Mouse (Mus musculus) hindbrain, embryonic 11.5 days (tissue): Measurements from ENCODE around the gene Slc30a6. TPM values are rescaled to one million over a fixed set of nuclear protein-coding genes. Genes with fewer than 3 reads are reported as not detected.
"Not testable (repeated sequence)": the region's sequence is repeated elsewhere in the genome, so short reads cannot be mapped to it uniquely, and the experiment has no call there.

Experiments used
- ATAC-seq: fragments of 200-750 bp; cut with Nextera tagmentation; 2 replicates; pipeline ENCODE4 v1.8.0; 2017; ENCODE audit warnings: mild to moderate bottlenecking, moderate TSS enrichment, moderate library complexity; ENCODE audit not compliant: low FRiP score
- DNase-seq: peaks from one replicate; pipeline ENCODE4 v3.0.0-alpha.2; 2015; ENCODE audit warnings: low spot score
- H3K27ac ChIP-seq: fragments of 300-500 bp; sonication (generic); 2 replicates; pipeline ENCODE4 v1.5.1; 2014; ENCODE audit warnings: mild to moderate bottlenecking, low read depth, low read length
- H3K27me3 ChIP-seq: fragments of 300-500 bp; sonication (generic); 2 replicates; pipeline ENCODE4 v1.6.1; 2014; ENCODE audit warnings: mild to moderate bottlenecking, low read length, moderate library complexity, mixed read lengths; ENCODE audit not compliant: control insufficient read depth, insufficient read depth
- H3K36me3 ChIP-seq: fragments of 300-500 bp; sonication (generic); 2 replicates; pipeline ENCODE4 v1.6.1; 2014; ENCODE audit warnings: mild to moderate bottlenecking, low read length, moderate library complexity, mixed read lengths; ENCODE audit not compliant: control insufficient read depth, insufficient read depth
- H3K4me1 ChIP-seq: fragments of 300-500 bp; sonication (generic); replicated peaks from 2 replicates; pipeline ENCODE4 v1.6.1; 2014; ENCODE audit warnings: low read length, mixed read lengths; ENCODE audit not compliant: control insufficient read depth, insufficient read depth
- H3K4me2 ChIP-seq: fragments of 300-500 bp; sonication (generic); replicated peaks from 2 replicates; pipeline ENCODE4 v1.6.1; 2014; ENCODE audit warnings: mild to moderate bottlenecking, low read depth, low read length
- H3K4me3 ChIP-seq: fragments of 300-500 bp; sonication (generic); 2 replicates; pipeline ENCODE4 v1.5.1; 2014; ENCODE audit warnings: low read depth, low read length
- H3K9ac ChIP-seq: fragments of 300-500 bp; sonication (generic); 2 replicates; pipeline ENCODE4 v1.6.1; 2014; ENCODE audit warnings: low read depth, low read length
- H3K9me3 ChIP-seq: fragments of 300-500 bp; sonication (generic); 2 replicates; pipeline ENCODE4 v1.6.1; 2016; ENCODE audit warnings: low read length; ENCODE audit not compliant: control insufficient read depth
- WGBS: fragments of 180-500 bp; shearing (Covaris S2); extraction: QIAGEN DNeasy Blood & Tissue Kit; methylation state at CpG from one replicate; pipeline ENCODE4 v1.1.7; 2014; 5-methylcytosine and 5-hydroxymethylcytosine counted together
- polyA plus RNA-seq: library from polyadenylated mRNA; unstranded; fragments of >200 nt; fragmentation: Nextera tagmentation; extraction: Ambion mirVana; gene quantifications from 2 replicates; pipeline ENCODE4 v1.2.1, GENCODE M21; 2014

Gene Slc30a6
- polyA plus RNA-seq, 1 experiment from 2014 or later: 30.0 TPM

DNA sequence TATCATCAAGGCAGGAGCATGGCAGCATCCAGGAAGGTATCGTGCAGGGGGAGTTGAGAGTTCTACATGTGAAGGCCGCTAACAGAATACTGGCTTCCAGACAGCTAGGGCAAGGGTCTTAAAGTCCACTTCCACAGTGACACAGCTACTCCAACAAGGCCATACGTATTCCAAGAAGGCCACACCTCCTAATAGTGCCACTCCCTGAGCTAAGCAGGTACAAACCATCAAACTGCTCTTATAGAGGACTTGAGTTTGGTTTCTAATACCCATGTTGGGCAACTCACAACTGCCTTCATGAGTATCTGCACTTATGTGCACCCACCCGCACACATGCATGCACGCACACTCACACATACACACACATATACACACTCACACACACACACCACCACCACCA, 61.4 kb downstream of the Slc30a6 start:
- H3K4me1 ChIP-seq: no peaks in the 10 kb centered on the region
- no peak for DNase-seq
- no peaks in the 10 kb centered on the region for H3K9me3 ChIP-seq
- ATAC-seq: no peak
- no peaks in the 10 kb centered on the region for H3K27me3 ChIP-seq
- H3K27ac ChIP-seq: no peak overlapping the region
- H3K4me3 ChIP-seq: no peak overlapping the region
- H3K9ac ChIP-seq: no peak overlapping the region
- H3K4me2 ChIP-seq: no peak overlapping the region
- no peaks in the 10 kb centered on the region for H3K36me3 ChIP-seq
- WGBS: 92% methylated on average over 5 of the region's 5 CpGs

DNA sequence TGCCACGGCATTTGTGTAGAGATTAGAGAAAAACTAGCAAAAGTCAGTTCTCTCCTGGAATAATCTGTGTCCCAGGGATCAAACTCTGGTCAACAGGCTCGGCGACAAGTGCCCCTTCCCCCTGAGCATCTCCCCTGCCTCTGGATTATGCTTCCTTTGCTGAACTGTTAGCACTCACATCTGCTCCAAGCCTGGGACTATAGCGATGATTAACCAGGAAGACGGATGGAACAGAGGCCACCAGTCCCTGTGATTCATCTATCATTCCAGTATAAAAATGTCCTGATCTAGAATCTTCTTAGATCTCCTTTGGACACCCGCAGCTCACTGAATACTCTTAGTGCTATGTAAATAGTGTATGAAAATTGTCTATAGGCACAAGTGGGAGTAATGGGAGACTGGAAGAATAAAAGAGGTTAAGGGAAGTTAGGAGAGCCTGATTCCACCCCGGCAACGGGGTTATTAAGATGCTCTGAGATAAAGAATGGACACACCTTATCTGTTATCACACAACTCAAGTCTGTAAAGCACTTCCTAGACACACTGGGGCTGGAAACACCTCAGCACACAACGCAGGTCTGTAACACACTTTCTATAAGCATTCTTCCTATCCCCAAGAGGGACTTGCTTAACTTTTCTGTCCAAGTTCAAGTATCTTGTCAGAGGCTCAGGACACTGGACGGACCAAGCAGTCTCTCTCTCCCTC, 62.7 kb downstream of the Slc30a6 start:
- Histone ChIP-seq H3K4me3 (no peak overlapping the region), H3K9me3 (no peaks in the 10 kb centered on the region), H3K27me3 (no peaks in the 10 kb centered on the region), H3K9ac (no peak overlapping the region), H3K36me3 (no peaks in the 10 kb centered on the region), H3K4me2 (no peak overlapping the region), H3K4me1 (no peaks in the 10 kb centered on the region), H3K27ac (no peak overlapping the region)
- DNase-seq (no peak), ATAC-seq (no peak)
- 81% methylated on average over 10 of the region's 10 CpGs for WGBS

DNA sequence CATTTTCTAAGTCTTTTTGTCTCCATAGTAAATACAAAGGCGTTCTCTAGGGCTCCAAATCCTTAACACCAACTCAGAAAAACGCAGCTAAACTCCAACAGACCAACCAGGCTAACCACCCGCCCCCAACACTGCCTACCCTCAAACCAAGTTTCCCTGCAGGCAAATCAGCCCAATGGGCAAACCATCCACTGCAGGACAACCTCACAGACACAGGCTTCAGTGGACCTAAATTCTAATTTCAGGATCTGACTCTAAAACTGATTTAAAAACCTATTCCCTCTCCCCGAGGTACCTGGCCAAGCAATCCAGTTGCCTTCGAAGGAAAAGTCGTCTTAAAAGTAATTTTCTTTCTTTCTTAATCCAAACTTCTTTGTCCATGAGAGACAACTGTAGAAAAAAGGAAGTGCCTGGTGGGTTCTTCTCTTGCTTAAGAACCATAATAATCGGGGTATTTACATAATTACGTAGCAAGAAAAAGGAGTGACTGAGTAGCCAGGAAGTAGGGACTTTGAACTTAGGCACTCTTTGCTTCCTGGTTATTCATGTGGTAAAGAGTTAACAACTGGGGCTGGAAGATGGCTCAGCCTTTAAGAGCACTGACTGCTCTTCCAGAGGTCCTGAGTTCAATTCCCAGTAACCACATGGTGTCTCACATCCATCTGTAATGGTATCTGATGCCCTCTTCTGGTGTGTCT, 63.5 kb downstream of the Slc30a6 start, which contains the start of gene Nlrc4:
TSS of gene Nlrc4 (minus strand) at position 432 of the 698 bp plus-strand sequence.
- ATAC-seq: no peak
- H3K4me2 ChIP-seq: no peak within 1 kb of the TSS
- no peaks in the 10 kb centered on the region for H3K4me1 ChIP-seq
- no peaks in the 10 kb centered on the region for H3K27me3 ChIP-seq
- WGBS: 65% methylated on average over 8 of the region's 8 CpGs
- no peak for DNase-seq
- H3K4me3 ChIP-seq: no peak within 1 kb of the TSS
- no peaks in the 10 kb centered on the region for H3K9me3 ChIP-seq
- no peak within 1 kb of the TSS for H3K9ac ChIP-seq
- no peaks in the 10 kb centered on the region for H3K36me3 ChIP-seq
- no peak within 1 kb of the TSS for H3K27ac ChIP-seq

DNA sequence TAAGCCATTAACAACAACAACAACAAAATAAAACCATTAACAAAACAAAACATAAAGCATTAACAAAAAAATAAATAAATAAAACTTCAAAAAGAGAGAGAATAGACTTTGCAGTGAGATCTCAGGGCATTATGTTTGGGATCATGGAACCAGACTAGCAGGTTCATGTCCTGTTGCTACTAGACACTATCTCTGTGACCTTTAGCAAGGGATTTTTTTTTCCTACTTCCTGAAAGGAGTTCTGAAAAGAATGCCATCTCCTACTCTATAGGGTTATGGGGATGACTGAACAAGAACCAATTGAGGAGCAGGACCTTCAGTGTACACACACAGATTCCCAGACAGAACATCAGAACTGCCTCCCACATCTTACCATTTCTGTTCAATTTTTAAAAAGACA, 68.1 kb downstream of the Slc30a6 start:
- Histone ChIP-seq H3K4me1 (no peaks in the 10 kb centered on the region), H3K9ac (no peak overlapping the region), H3K36me3 (no peaks in the 10 kb centered on the region), H3K9me3 (no peaks in the 10 kb centered on the region), H3K4me2 (no peak overlapping the region), H3K27me3 (no peaks in the 10 kb centered on the region), H3K4me3 (no peak overlapping the region), H3K27ac (no peak overlapping the region)
- ATAC-seq (no peak), DNase-seq (no peak)

DNA sequence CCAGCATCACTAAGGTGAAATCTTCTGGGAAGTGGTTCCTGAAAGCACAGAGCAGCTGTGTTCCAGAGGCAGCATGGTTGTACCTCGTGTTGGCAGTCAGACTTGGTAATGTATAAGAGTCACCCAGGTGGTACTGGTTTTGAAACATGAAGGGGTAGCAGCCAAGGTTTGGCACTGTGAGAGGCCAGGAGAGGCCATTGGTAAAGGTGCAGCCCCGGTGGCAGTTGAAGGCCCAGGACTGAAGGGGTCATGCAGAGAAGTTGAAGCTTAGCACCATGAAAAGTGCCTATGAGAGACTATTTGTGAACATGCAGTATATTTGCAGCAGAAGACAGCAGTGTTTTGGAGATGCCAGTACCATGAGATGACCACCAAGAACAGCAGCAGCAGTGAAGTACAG, 72.6 kb downstream of the Slc30a6 start:
- H3K9ac ChIP-seq, DNase-seq, ATAC-seq, H3K9me3 ChIP-seq, H3K4me3 ChIP-seq, H3K4me1 ChIP-seq, H3K27me3 ChIP-seq, H3K4me2 ChIP-seq, H3K27ac ChIP-seq, H3K36me3 ChIP-seq: not testable (repeated sequence)
- 82% methylated on average over 2 of the region's 2 CpGs for WGBS

DNA sequence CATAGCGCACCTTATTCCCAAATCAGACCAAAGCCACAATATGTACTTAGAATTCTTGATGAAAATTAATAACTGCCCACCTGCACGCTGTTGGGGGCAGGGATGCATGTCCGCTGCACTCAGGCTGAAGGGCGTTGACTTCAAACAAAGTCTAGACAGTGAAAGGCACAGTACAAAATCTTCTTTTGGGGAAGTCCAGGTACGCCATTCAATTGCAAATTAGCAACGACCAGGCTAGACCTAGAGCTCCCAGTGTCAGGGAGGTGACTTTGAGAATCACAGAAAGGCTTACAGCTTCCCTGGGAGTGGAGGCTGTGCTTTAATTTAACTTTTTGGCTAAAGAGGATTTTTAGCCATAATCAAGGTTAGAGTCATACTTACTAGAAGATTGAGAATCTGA, 74.7 kb downstream of the Slc30a6 start:
- not testable (repeated sequence) for ATAC-seq, H3K27ac ChIP-seq, H3K4me1 ChIP-seq, H3K4me3 ChIP-seq, H3K9ac ChIP-seq, H3K9me3 ChIP-seq, H3K4me2 ChIP-seq, H3K27me3 ChIP-seq, DNase-seq, H3K36me3 ChIP-seq
- 83% methylated on average over 6 of the region's 6 CpGs for WGBS

Other genes starting within 250 kb of the Slc30a6 start
- gene Memo1, start 100.1 kb upstream of the Slc30a6 start, polyA plus RNA-seq: 82.3 and 86.9 TPM in 2 replicates
- gene Dpy30, start 71.7 kb upstream of the Slc30a6 start, polyA plus RNA-seq: 243 and 251 TPM in 2 replicates
- 44.5 and 49.4 TPM in 2 replicates for gene Spast, start 56.6 kb upstream of the Slc30a6 start, polyA plus RNA-seq
- 0.22 and 0.32 TPM in 2 replicates for gene Nlrc4, start 63.5 kb downstream of the Slc30a6 start, polyA plus RNA-seq
- gene Yipf4, start 93.9 kb downstream of the Slc30a6 start, polyA plus RNA-seq: 56.4 and 59.5 TPM in 2 replicates
- gene Birc6, start 132.7 kb downstream of the Slc30a6 start, polyA plus RNA-seq: 79.3 and 119 TPM in 2 replicates